Mouse (Mus musculus) kidney, adult 2 months (tissue): Measurements from ENCODE around the gene Il27.

Experiments
- CTCF ChIP-seq: fragments of 200-500 bp; conservative IDR thresholded peaks from 2 replicates; pipeline ENCODE4 v1.5.1; 2011; ENCODE audit warnings: low read depth, mild to moderate bottlenecking, control low read depth, low read length, moderate library complexity, mixed read lengths; ENCODE audit not compliant: insufficient read depth, insufficient read length
- POLR2A ChIP-seq: fragments of 200-500 bp; IDR thresholded peaks from one replicate; pipeline ENCODE4 v1.6.1; 2011; ENCODE audit warnings: low read depth, low read length, control low read depth

DNA sequence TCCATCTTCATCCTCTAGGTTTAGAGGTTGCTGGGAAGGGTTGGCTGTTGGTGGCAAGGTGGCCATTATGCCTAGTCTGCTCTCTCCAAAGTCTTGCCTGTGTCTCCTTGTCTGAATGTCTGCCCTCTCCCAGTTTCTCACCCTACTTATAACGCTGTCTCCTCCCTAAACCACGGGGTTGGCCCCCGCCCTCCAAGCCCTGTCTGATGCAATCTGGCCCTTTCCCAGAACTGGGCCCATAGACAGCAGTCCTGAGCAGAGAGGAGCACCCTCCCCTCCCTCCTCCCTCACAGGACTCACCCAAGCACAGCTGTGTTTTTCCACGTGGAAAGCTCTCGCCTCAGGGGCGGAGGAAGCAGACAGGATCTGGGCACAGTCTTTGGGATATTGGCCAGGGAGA lies 30.6 kb upstream of the Il27 start:
- TF ChIP-seq CTCF (no peak), POLR2A (peak; percentile 19)
